Mouse (Mus musculus) left cerebral cortex, adult 2 months (tissue): ENCODE measurements around the gene Bin2. TPM values are rescaled to one million over a fixed set of nuclear protein-coding genes. Genes with fewer than 3 reads are reported as not detected.

Source experiments
- DNase-seq, 2 experiments: peaks; one replicate each; pipeline ENCODE4 v3.0.0; 2021 to 2022; ENCODE audit warnings: low spot score in 2 of 2, mixed read lengths in 1 of 2; ENCODE audit errors: extremely low spot score in 1 of 2
- H3K27ac ChIP-seq: fragments of 200-600 bp; 2 replicates; pipeline ENCODE4 v1.8.1; 2022
- H3K4me3 ChIP-seq: fragments of 200-600 bp; 2 replicates; pipeline ENCODE4 v1.8.1; 2022
- CTCF ChIP-seq: fragments of 200-600 bp; IDR thresholded peaks from 2 replicates; pipeline ENCODE4 v1.8.1; 2022; ENCODE audit warnings: antibody characterized with exemption, mild to moderate bottlenecking, moderate library complexity
- intact Hi-C: fragments of 180-260 bp; cut with DNase I; formaldehyde crosslinking; loops from one replicate; pipeline ENCODE4 v1.15.1; 2025
- total RNA-seq, 2 experiments: library from RNA; stranded (reverse); gene quantifications; 2 replicates each; pipeline ENCODE4 v1.2.3; 2021

The Bin2 gene
- total RNA-seq, 2 experiments from 2014 or later: 3.5 to 6.2 TPM

DNA sequence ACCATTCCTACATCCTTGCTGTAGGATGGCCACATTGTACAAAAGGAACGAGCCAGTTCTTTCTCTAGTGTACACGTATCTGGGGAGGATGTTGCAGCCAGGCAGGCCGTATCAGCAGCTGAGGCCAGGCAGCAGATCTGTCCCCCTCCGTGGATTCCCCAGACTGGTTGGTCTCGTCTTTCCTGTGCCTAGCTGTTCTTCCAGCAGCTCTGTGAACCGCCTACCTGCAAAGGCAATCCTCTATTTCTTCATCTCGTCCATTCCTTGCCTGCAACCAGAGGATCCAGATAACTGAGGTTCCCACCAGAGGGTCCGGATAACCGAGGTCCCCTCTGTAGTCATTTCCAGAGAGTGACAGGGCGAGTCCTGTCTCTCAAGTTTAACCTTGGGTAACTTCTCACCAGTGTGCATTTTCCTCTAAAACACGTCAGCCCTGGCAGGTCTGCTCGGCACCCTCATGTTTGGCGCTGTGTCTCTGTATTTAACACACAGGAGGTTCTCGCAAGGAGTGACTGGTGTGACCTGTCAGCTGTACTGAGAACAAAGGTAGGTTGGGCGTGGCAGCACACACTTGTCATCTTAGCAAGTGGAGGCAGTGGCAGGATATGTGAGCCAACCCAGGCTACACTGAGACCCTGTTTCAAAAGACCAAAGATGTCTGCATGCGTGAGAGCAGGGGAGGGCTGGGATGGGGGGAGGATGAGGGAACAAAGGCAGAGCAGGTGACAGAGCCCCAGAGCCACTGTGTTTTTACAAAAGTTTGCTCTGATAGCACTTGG lies 29.2 kb downstream of the Bin2 start:
- no peak for TF ChIP-seq CTCF
- DNase-seq: no peak
- Histone ChIP-seq H3K27ac (no peak overlapping the region), H3K4me3 (no peak overlapping the region)
- intact Hi-C loops: loop anchor here (5.0 kb wide), 1 partner anchor 37 kb away; no protein-coding TSS in a partner anchor

DNA sequence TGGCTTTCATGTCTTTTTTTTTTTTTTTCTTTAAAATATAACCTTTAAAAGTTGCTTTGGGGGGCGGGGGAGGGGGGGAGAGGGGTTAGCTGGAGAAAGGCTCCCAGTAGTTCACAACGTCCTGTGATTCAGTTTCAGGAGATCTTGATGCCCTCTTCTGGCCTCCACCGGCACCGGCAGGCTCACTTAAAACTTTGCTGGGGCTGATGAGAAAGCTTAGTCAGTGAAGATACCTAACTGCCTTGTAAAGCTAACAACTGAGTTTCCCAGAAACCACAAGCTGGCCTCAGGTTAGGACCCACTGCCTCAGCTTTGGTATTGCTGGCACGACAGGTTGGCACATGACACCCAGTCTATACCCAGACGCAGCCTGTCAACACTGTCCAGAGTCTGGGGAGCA lies 31.7 kb downstream of the Bin2 start:
- Histone ChIP-seq H3K4me3 (no peak overlapping the region), H3K27ac (no peak overlapping the region)
- TF ChIP-seq CTCF: peak; percentile 43
- DNase-seq: peak in 1 of 2 experiments; percentile 15
- intact Hi-C loops: loop anchor here (5.0 kb wide), 1 partner anchor 40 kb away; no protein-coding TSS in a partner anchor

GRCm38 (mm10) chr15:100636700-100637501 lies 32.5 kb downstream of the Bin2 start, which contains the start of gene Smagp:
TSS of gene Smagp (minus strand) at chr15:100636940.
- Histone ChIP-seq H3K27ac (no peak within 1 kb of the TSS), H3K4me3 (peak within 1 kb of the TSS; percentile 45)
- intact Hi-C loops: loop anchor here (5.0 kb wide), 1 partner anchor 40 kb away; no protein-coding TSS in a partner anchor
- DNase-seq: no peak
- no peak for TF ChIP-seq CTCF

DNA sequence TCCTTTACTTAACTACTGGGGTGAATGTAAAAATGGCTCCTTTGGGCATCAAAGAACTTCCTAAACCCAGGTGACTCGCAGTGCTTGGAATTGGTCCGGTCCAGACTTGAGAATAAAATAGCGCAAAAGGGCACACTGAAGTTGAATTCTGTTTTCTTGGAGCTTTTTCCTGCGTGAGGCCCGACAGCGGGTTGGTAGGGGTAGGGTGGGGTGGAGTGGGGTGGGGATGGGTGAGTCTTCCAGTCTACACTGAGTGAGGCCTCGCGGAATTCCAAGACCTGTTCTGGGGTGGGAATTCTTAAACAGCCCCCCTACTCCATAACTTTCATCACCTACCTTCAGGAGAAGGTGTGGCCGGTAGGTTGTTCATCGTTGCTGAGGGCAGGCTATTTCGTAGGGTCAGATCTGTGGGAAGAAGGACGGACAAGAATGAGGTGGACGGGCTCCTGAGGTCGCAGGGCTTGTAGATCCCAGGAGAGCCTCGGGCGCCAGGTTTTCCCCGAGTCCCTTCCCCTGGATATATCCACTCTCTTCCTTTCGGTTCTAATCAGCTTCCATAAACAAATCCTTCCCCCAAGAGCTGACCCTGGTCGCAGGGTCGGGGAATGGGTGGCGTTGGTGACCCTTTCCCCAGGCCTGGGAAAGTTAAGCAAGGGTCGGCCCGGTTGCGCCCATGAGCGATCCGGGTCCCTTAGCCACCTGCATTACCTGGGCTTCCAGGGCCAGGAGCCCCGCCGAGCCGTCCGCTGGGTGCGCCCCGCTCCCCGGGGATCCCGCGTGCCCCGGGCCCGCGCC lies 33.3 kb downstream of the Bin2 start:
- no peak for DNase-seq
- intact Hi-C loops: loop anchor here (5.0 kb wide), 1 partner anchor 41 kb away; no protein-coding TSS in a partner anchor
- Histone ChIP-seq H3K4me3 (peak overlapping the region; percentile 45), H3K27ac (no peak overlapping the region)
- TF ChIP-seq CTCF: no peak

DNA sequence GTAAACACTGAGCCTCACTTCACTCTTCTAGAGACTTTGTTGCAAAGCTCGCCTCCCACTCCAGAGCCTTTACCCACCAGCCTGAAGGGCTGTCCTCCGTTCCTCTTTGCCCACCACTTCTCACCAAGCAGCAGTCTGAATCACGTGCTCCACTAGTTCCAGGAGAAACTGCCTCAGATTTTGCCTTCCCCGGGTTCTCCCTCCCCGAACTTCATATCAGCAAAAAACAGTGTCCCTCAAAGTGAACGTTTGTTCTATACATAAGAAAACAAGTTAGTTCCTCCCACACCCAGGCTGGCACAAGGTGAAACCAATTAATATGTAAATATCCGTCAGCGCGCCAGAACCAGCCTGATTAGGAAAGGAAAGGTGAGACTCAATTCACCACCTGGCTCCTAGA lies 34.1 kb downstream of the Bin2 start:
- TF ChIP-seq CTCF: no peak
- H3K4me3 ChIP-seq: no peak overlapping the region
- DNase-seq: no peak
- H3K27ac ChIP-seq: no peak overlapping the region
- intact Hi-C loops: loop anchor here (5.0 kb wide), 1 partner anchor 42 kb away; no protein-coding TSS in a partner anchor

GRCm38 (mm10) chr15:100633341-100633740 lies 36.0 kb downstream of the Bin2 start:
- no peak for DNase-seq
- Histone ChIP-seq H3K4me3 (no peak overlapping the region), H3K27ac (no peak overlapping the region)
- no peak for TF ChIP-seq CTCF
- intact Hi-C loops: no loop called here

DNA sequence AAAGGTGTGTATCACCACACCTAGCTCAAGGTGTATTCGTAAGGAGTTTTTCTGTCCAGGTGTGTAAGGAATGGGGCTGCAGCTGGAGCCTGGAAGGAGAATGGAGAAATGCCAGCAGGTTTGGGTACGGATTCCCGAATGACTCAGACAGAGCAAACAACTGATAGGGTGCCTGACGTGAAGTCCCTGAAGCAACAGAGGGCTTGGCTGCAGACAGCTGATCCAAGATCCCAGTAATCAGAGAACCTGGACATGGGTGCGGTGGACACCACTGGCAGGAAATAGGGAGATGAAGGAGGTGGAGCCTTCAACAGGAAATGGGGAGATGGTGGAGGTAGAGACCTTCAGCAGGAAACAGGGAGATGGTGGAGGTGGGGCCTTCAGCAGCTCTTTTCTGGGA lies 37.0 kb downstream of the Bin2 start:
- H3K4me3 ChIP-seq: no peak overlapping the region
- TF ChIP-seq CTCF: no peak
- H3K27ac ChIP-seq: no peak overlapping the region
- intact Hi-C loops: no loop called here
- DNase-seq: no peak

GRCm38 (mm10) chr15:100631454-100632170 lies 37.7 kb downstream of the Bin2 start:
- Histone ChIP-seq H3K27ac (no peak overlapping the region), H3K4me3 (no peak overlapping the region)
- intact Hi-C loops: no loop called here
- no peak for TF ChIP-seq CTCF
- DNase-seq: no peak

DNA sequence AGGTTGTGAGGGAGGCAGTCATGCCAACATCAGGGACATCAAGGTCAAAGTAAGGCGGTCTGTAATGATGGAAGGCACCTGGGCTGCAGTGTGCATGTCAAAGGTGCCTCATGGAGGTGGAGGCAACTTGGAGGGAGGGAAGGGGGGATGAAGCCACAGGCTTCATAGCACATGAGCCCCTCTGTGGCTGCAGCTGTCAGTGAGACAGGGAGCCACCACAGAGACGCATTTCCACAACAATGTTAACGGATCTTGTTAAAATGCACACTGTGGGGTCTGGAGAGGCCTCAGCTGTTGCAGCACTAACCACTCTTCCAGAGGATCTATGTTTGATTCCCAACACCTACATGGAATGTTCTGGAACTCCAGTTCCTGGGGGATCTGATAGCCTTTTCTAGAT lies 39.2 kb downstream of the Bin2 start:
- no peak for TF ChIP-seq CTCF
- Histone ChIP-seq H3K4me3 (no peak overlapping the region), H3K27ac (no peak overlapping the region)
- no peak for DNase-seq
- intact Hi-C loops: no loop called here

DNA sequence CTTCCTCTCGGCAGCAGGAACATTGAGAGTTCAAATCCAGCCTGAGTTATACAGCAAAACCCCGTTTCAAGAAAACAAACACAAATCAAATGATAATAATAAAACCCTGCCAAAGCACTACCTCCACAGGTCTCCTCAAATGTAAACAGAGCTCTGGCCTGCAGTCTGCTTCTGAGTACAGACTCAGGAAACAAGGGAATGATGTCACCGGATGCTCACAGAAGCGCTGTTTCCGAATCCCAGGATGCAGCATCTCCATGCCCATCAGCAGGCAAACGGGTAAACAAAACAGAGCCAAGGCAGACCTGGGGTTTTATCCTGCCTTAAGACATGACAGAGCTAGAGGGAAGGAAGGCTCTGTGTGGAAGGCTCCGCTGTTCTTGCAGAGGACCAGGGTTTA lies 40.6 kb downstream of the Bin2 start:
- Histone ChIP-seq H3K27ac (no peak overlapping the region), H3K4me3 (no peak overlapping the region)
- intact Hi-C loops: no loop called here
- DNase-seq: no peak
- no peak for TF ChIP-seq CTCF
